Mouse (Mus musculus) liver, adult (tissue): ENCODE results near the gene Hspa1l.

Source experiments
- GATA4 ChIP-seq: IDR thresholded peaks from 2 replicates; pipeline ENCODE4 v1.6.1; 2014; ENCODE audit warnings: mild to moderate bottlenecking, low read length; ENCODE audit not compliant: insufficient replicate concordance

The Hspa1l gene

GRCm38 (mm10) chr17:34998526-34999430, 26.3 kb downstream of the Hspa1l start:
- TF ChIP-seq GATA4: no peak

- TF ChIP-seq GATA4: no peak; the same call in 1 of the 2 replicates
Observed at GRCm38 (mm10) chr17:35000717-35001451, 28.4 kb downstream of the Hspa1l start, which contains the start of gene Vars. Gene Vars (plus strand): TSS chr17:35000987.

GRCm38 (mm10) chr17:35001452-35002152, 29.1 kb downstream of the Hspa1l start:
- no peak for TF ChIP-seq GATA4

GRCm38 (mm10) chr17:35002153-35002865, 29.8 kb downstream of the Hspa1l start:
- TF ChIP-seq GATA4: no peak

GRCm38 (mm10) chr17:35003022-35003838, 30.7 kb downstream of the Hspa1l start:
- no peak for TF ChIP-seq GATA4

GRCm38 (mm10) chr17:35004075-35004717, 31.7 kb downstream of the Hspa1l start:
- TF ChIP-seq GATA4: no peak

- no peak for TF ChIP-seq GATA4
Observed at GRCm38 (mm10) chr17:35005158-35005557, 32.7 kb downstream of the Hspa1l start.

GRCm38 (mm10) chr17:35007387-35007991, 35.0 kb downstream of the Hspa1l start:
- no peak for TF ChIP-seq GATA4

GRCm38 (mm10) chr17:35009586-35009985, 37.1 kb downstream of the Hspa1l start:
- TF ChIP-seq GATA4: no peak

- no peak for TF ChIP-seq GATA4
Observed at GRCm38 (mm10) chr17:35011440-35011839, 38.9 kb downstream of the Hspa1l start.

GRCm38 (mm10) chr17:35012430-35012829, 39.9 kb downstream of the Hspa1l start:
- TF ChIP-seq GATA4: no peak

GRCm38 (mm10) chr17:35013221-35013620, 40.7 kb downstream of the Hspa1l start:
- no peak for TF ChIP-seq GATA4

- TF ChIP-seq GATA4: no peak
Observed at GRCm38 (mm10) chr17:35015296-35015695, 42.8 kb downstream of the Hspa1l start.
